Mouse (Mus musculus) forebrain, embryonic 13.5 days (tissue): ENCODE measurements around the gene Olfr1472. TPM values are rescaled to one million over a fixed set of nuclear protein-coding genes. Genes with fewer than 3 reads are reported as not detected.
"Not testable (repeated sequence)": the region's sequence is repeated elsewhere in the genome, so short reads cannot be mapped to it uniquely, and the experiment has no call there.

Experiments
- ATAC-seq: fragments of 200-750 bp; cut with Nextera tagmentation; 2 replicates; pipeline ENCODE4 v1.8.0; 2017
- H3K27ac ChIP-seq: fragments of 300-500 bp; sonication (generic); 2 replicates; pipeline ENCODE4 v1.5.1; 2015; ENCODE audit warnings: inconsistent platforms, mild to moderate bottlenecking, moderate library complexity
- H3K27me3 ChIP-seq: fragments of 300-500 bp; sonication (generic); 2 replicates; pipeline ENCODE4 v1.6.1; 2015; ENCODE audit warnings: mild to moderate bottlenecking, inconsistent platforms
- H3K36me3 ChIP-seq: fragments of 300-500 bp; sonication (generic); 2 replicates; pipeline ENCODE4 v1.6.1; 2015; ENCODE audit warnings: mild to moderate bottlenecking, inconsistent platforms; ENCODE audit not compliant: poor library complexity, severe bottlenecking
- H3K4me1 ChIP-seq: fragments of 300-500 bp; sonication (generic); 2 replicates; pipeline ENCODE4 v1.6.1; 2015; ENCODE audit warnings: inconsistent platforms
- H3K4me2 ChIP-seq: fragments of 300-500 bp; sonication (generic); 2 replicates; pipeline ENCODE4 v1.6.1; 2015; ENCODE audit warnings: inconsistent platforms, mild to moderate bottlenecking, moderate library complexity
- H3K4me3 ChIP-seq: fragments of 300-500 bp; sonication (generic); 2 replicates; pipeline ENCODE4 v1.5.1; 2015; ENCODE audit warnings: mild to moderate bottlenecking, inconsistent platforms
- H3K9ac ChIP-seq: fragments of 300-500 bp; sonication (generic); 2 replicates; pipeline ENCODE4 v1.6.1; 2015; ENCODE audit warnings: mild to moderate bottlenecking, inconsistent platforms
- H3K9me3 ChIP-seq: fragments of 300-500 bp; sonication (generic); replicated peaks from 2 replicates; pipeline ENCODE4 v1.6.1; 2016; ENCODE audit warnings: inconsistent platforms
- WGBS: fragments of 180-500 bp; shearing (Covaris S2); methylation state at CpG from one replicate; pipeline ENCODE4 v1.1.7; 2015; 5-methylcytosine and 5-hydroxymethylcytosine counted together
- polyA plus RNA-seq: library from polyadenylated mRNA; unstranded; fragments of >200 nt; fragmentation: Nextera tagmentation; extraction: Ambion mirVana; gene quantifications from 2 replicates; pipeline ENCODE4 v1.2.1, GENCODE M21; 2015

The Olfr1472 gene
- polyA plus RNA-seq: not detected in 2 replicates

GRCm38 (mm10) chr19:13455986-13456385 is at the start of gene Olfr1472:
Olfr1472 (minus strand) TSS chr19:13456086.
- peaks cover 27% of the 10 kb centered on the region for H3K9me3 ChIP-seq
- ATAC-seq: no peak
- H3K36me3 ChIP-seq: no peaks in the 10 kb centered on the region
- H3K4me2 ChIP-seq: no peak within 1 kb of the TSS
- H3K27me3 ChIP-seq: no peaks in the 10 kb centered on the region
- WGBS: 90% methylated on average over 1 of the region's 1 CpGs
- H3K9ac ChIP-seq: no peak within 1 kb of the TSS
- no peaks in the 10 kb centered on the region for H3K4me1 ChIP-seq
- no peak within 1 kb of the TSS for H3K4me3 ChIP-seq
- H3K27ac ChIP-seq: no peak within 1 kb of the TSS

- Histone ChIP-seq H3K9me3 (peaks cover 11% of the 10 kb centered on the region), H3K27ac (no peak within 1 kb of the TSS), H3K4me1 (no peaks in the 10 kb centered on the region), H3K4me2 (no peak within 1 kb of the TSS), H3K27me3 (no peaks in the 10 kb centered on the region), H3K9ac (no peak within 1 kb of the TSS), H3K36me3 (no peaks in the 10 kb centered on the region), H3K4me3 (no peak within 1 kb of the TSS)
- WGBS: 74% methylated on average over 3 of the region's 3 CpGs
- ATAC-seq: no peak
These were observed 44.4 kb upstream of the Olfr1472 start, which contains the start of gene Olfr1477 for GRCm38 (mm10) chr19:13500246-13500645. Olfr1477 (plus strand) TSS chr19:13500546.

GRCm38 (mm10) chr19:13480096-13480495 is 24.2 kb upstream of the Olfr1472 start, which contains the start of gene Olfr1475:
Olfr1475 (minus strand) TSS chr19:13480196.
- no peak within 1 kb of the TSS for H3K9ac ChIP-seq
- ATAC-seq: no peak
- H3K4me1 ChIP-seq: no peaks in the 10 kb centered on the region
- no peak within 1 kb of the TSS for H3K4me3 ChIP-seq
- no peaks in the 10 kb centered on the region for H3K27me3 ChIP-seq
- H3K4me2 ChIP-seq: no peak within 1 kb of the TSS
- H3K27ac ChIP-seq: no peak within 1 kb of the TSS
- no peaks in the 10 kb centered on the region for H3K36me3 ChIP-seq
- 0 out of 2 replicates have a peak, but pooled peaks cover 3% of the 10 kb centered on the region for H3K9me3 ChIP-seq

GRCm38 (mm10) chr19:13469265-13469664 is 13.4 kb upstream of the Olfr1472 start, which contains the start of gene Olfr1474:
Olfr1474 (plus strand) TSS chr19:13469565.
- not testable (repeated sequence) for H3K27me3 ChIP-seq, H3K4me2 ChIP-seq, ATAC-seq, H3K9ac ChIP-seq, H3K4me3 ChIP-seq, H3K4me1 ChIP-seq, H3K27ac ChIP-seq, H3K9me3 ChIP-seq, H3K36me3 ChIP-seq
- 81% methylated on average over 4 of the region's 4 CpGs for WGBS

- H3K4me3 ChIP-seq, H3K36me3 ChIP-seq, H3K27me3 ChIP-seq, H3K27ac ChIP-seq, H3K9me3 ChIP-seq, ATAC-seq, H3K9ac ChIP-seq, H3K4me1 ChIP-seq, H3K4me2 ChIP-seq: not testable (repeated sequence)
- WGBS: 72% methylated on average over 2 of the region's 2 CpGs
These were observed 12.8 kb downstream of the Olfr1472 start, which contains the start of gene Olfr1471 for GRCm38 (mm10) chr19:13443109-13443508. Olfr1471 (plus strand) TSS chr19:13443409.

GRCm38 (mm10) chr19:13407549-13407948 is 48.3 kb downstream of the Olfr1472 start, which contains the start of gene Olfr1469:
Olfr1469 (plus strand) TSS chr19:13407849.
- 84% methylated on average over 2 of the region's 2 CpGs for WGBS
- no peak within 1 kb of the TSS for H3K9ac ChIP-seq
- peaks cover 19% of the 10 kb centered on the region for H3K9me3 ChIP-seq
- ATAC-seq: no peak
- H3K27ac ChIP-seq: no peak within 1 kb of the TSS
- H3K27me3 ChIP-seq: no peaks in the 10 kb centered on the region
- H3K4me3 ChIP-seq: no peak within 1 kb of the TSS
- no peaks in the 10 kb centered on the region for H3K4me1 ChIP-seq
- no peak within 1 kb of the TSS for H3K4me2 ChIP-seq
- H3K36me3 ChIP-seq: no peaks in the 10 kb centered on the region

Other genes starting within 250 kb of the Olfr1472 start
- not detected in 2 replicates for gene Olfr1463, start 224.8 kb downstream of the Olfr1472 start, polyA plus RNA-seq
- not detected in 2 replicates for gene Olfr1465, start 140.5 kb downstream of the Olfr1472 start, polyA plus RNA-seq
- gene Olfr1466, start 117.2 kb downstream of the Olfr1472 start, polyA plus RNA-seq: not detected in 2 replicates
- not detected in 2 replicates for gene Olfr1467, start 93.8 kb downstream of the Olfr1472 start, polyA plus RNA-seq
- gene Olfr1469, start 48.2 kb downstream of the Olfr1472 start, polyA plus RNA-seq: not detected in 2 replicates
- gene Olfr1471, start 12.7 kb downstream of the Olfr1472 start, polyA plus RNA-seq: not detected in 2 replicates
- gene Olfr1474, start 13.5 kb upstream of the Olfr1472 start, polyA plus RNA-seq: not detected in 2 replicates
- gene Olfr1475, start 24.1 kb upstream of the Olfr1472 start, polyA plus RNA-seq: not detected in 2 replicates
- gene Olfr1477, start 44.5 kb upstream of the Olfr1472 start, polyA plus RNA-seq: not detected in 2 replicates
- not detected in 2 replicates for gene Olfr1480, start 71.8 kb upstream of the Olfr1472 start, polyA plus RNA-seq
- not detected in 2 replicates for gene Olfr1484, start 127.4 kb upstream of the Olfr1472 start, polyA plus RNA-seq
- gene Olfr1487, start 161.3 kb upstream of the Olfr1472 start, polyA plus RNA-seq: not detected in 2 replicates
- gene Olfr1489, start 175.5 kb upstream of the Olfr1472 start, polyA plus RNA-seq: not detected in 2 replicates
- gene Olfr1490, start 195.0 kb upstream of the Olfr1472 start, polyA plus RNA-seq: not detected in 2 replicates
- gene Olfr1491, start 241.2 kb upstream of the Olfr1472 start, polyA plus RNA-seq: not detected in 2 replicates